Mouse (Mus musculus): ENCODE data around the gene Cabp4. TPM values are rescaled to one million over a fixed set of nuclear protein-coding genes. Genes with fewer than 3 reads are reported as not detected.

Cabp4 gene
- 0.12 TPM in 1 of 2 replicates, not detected in the other for polyA plus RNA-seq (2015; fragmentation: Nextera tagmentation; extraction: Ambion mirVana)

DNA sequence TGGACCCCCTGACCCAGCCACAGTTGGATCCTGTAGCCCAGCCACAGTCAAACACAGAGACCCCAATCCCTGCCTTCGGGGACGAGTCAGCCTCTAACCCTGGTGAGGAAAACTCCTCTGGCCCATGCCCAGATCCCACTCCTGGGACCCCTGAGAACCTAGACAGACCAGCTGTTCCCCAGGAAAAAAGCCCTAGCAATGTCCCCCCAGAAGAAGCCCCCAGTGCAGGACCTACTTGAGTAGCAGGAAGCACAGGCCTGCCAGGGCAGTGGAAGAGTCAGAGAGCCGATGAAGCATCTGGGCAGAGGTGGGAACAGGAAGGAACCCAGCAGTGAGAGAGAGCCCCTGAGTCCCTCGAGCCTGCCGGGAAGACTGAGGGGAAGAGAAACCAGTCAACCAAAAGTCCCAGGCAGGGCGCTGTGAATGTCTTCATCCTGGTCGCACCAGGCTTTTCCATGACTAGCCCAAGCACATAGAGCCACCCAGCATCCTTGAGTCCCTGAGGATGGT lies at the start of gene Cabp4:
TSS of gene Cabp4 (minus strand) at position 275 of the 510 bp plus-strand sequence.
- H3K4me3 ChIP-seq (replicated peaks; ENCODE audit: low read length): no peak within 1 kb of the TSS
- no peak within 1 kb of the TSS for H3K9ac ChIP-seq (ENCODE audit: low read length)
- H3K36me3 ChIP-seq (ENCODE audit: control insufficient read depth, insufficient read depth, low read length): no peaks in the 10 kb centered on the region
- no peaks in the 10 kb centered on the region for H3K9me3 ChIP-seq (replicated peaks; ENCODE audit: control insufficient read depth, low read length)
- ATAC-seq (ENCODE audit: insufficient read depth, low FRiP score): no peak
- 0 out of 2 replicates have a peak within 1 kb of the TSS, but pooled peaks have one; percentile 12 for H3K27ac ChIP-seq (ENCODE audit: low read length)
- H3K4me2 ChIP-seq (ENCODE audit: low read depth, low read length): no peak within 1 kb of the TSS
- no peaks in the 10 kb centered on the region for H3K27me3 ChIP-seq (ENCODE audit: control insufficient read depth, insufficient read depth, low read length)
- WGBS: 73% methylated on average over 7 of the region's 7 CpGs
- H3K4me1 ChIP-seq (ENCODE audit: control insufficient read depth, insufficient read depth, low read length): peaks cover 7% of the 10 kb centered on the region; the same call in 1 of the 2 replicates

DNA sequence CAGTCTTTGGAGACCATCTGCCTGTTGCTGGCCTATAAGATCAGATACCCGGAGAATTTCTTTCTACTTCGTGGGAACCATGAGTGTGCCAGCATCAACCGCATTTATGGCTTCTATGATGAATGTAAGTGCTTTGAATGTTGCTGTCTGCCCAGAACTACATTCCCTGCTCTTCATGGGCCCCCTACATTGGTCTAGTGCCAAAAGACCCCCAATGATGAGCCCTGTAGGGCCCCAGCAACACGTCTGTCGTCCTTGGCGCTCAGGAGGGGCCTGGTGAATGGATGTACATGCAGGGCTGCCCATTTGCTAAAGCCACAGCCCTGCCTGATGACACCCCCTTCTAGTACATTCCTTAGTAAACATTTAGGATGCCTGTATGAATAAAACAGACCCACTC lies 49.3 kb upstream of the Cabp4 start:
- H3K27me3 ChIP-seq (ENCODE audit: control insufficient read depth, insufficient read depth, low read length): no peaks in the 10 kb centered on the region
- H3K27ac ChIP-seq (ENCODE audit: low read length): peak overlapping the region; percentile 96; the same call in 1 of the 2 replicates
- H3K9ac ChIP-seq (ENCODE audit: low read length): peak overlapping the region; percentile 99
- H3K9me3 ChIP-seq (replicated peaks; ENCODE audit: control insufficient read depth, low read length): no peaks in the 10 kb centered on the region
- peak overlapping the region; percentile 93 for H3K4me3 ChIP-seq (replicated peaks; ENCODE audit: low read length)
- peaks cover 19% of the 10 kb centered on the region for H3K4me1 ChIP-seq (ENCODE audit: control insufficient read depth, insufficient read depth, low read length)
- WGBS: 48% methylated on average over 6 of the region's 6 CpGs
- H3K4me2 ChIP-seq (ENCODE audit: low read depth, low read length): peak overlapping the region; percentile 97
- H3K36me3 ChIP-seq (ENCODE audit: control insufficient read depth, insufficient read depth, low read length): peaks cover 24% of the 10 kb centered on the region; the same call in 1 of the 2 replicates
- no peak for ATAC-seq (ENCODE audit: insufficient read depth, low FRiP score)

DNA sequence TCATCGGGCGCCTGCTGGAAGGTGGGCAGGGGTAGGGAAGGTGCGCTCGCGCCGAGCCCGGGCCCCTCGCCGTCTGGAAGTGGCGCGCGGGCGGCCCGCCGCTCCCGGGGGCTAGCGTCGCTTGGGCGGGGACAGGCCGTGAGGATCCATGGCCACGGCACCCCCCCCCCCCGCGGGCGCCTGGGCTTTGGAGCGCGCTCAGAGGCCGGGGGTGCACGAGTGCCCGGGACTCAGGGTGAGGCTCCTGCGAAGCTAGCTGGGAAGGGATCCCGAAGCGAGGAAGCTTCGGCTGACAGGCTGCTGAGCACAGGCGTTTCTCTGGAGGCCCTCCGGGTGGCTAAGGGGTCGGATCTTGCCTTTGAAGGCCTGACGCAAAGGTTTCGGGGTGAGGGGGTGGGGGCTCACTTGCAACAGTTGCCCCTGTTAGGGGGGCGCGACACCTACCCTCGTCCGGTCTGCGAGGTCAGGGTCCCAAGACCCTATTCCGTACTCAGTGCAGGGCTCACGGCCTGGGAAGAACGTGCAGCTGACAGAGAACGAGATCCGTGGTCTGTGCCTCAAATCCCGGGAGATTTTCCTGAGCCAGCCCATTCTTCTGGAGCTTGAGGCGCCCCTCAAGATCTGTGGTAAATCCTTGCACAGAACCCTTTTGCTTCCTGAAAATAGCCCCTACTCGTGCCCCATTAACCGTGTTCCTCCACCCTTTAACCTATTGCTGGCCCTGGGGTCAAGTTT lies 48.6 kb upstream of the Cabp4 start:
- Histone ChIP-seq H3K4me1 (ENCODE audit: control insufficient read depth, insufficient read depth, low read length) (peaks cover 19% of the 10 kb centered on the region), H3K27ac (ENCODE audit: low read length) (peak overlapping the region; percentile 96), H3K36me3 (ENCODE audit: control insufficient read depth, insufficient read depth, low read length) (peaks cover 24% of the 10 kb centered on the region; the same call in 1 of the 2 replicates), H3K4me2 (ENCODE audit: low read depth, low read length) (peak overlapping the region; percentile 97), H3K9ac (ENCODE audit: low read length) (peak overlapping the region; percentile 99), H3K4me3 (replicated peaks; ENCODE audit: low read length) (peak overlapping the region; percentile 93), H3K27me3 (ENCODE audit: control insufficient read depth, insufficient read depth, low read length) (no peaks in the 10 kb centered on the region), H3K9me3 (replicated peaks; ENCODE audit: control insufficient read depth, low read length) (no peaks in the 10 kb centered on the region)
- ATAC-seq (ENCODE audit: insufficient read depth, low FRiP score): peak; percentile 48
- WGBS: under 1% methylated on average over 50 of the region's 52 CpGs

DNA sequence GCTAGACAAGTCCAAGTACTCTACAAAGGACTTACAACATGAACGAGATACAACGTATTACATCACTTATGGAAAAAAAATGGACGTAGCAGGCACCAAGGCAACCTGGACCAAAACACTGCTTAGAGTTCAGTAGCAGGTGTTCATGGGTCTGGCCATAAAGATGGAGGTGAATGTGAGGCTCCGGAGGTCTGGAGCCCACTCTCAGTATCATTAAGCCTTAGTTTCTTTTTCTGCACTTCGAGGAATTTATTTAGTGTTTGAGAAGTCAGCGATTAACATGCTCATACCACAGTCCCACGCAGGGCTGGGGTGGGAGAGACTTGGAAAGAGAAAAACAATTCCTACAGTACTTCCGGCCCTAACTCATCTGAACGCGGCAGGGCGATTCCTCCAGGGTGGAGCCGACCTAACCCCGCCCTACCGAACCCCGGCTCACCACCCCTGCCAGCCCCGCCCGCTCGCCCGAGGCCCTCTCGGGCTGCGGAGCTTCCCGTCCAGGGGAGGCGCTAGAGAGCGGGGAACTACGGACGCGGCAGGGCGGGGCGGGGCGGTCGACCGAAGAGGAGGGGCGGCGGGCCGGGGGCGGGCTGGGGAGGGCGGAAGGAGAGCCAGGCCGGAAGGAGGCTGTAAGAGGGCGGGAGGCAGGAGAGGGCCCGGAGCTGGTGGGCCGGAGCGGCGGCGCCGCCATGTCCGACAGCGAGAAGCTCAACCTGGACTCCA lies 47.9 kb upstream of the Cabp4 start, which contains the start of gene Ppp1ca:
TSS of gene Ppp1ca (plus strand) at position 538 of the 723 bp plus-strand sequence.
- peak; percentile 95 for ATAC-seq (ENCODE audit: insufficient read depth, low FRiP score)
- Histone ChIP-seq H3K9ac (ENCODE audit: low read length) (peak within 1 kb of the TSS; percentile 99), H3K4me1 (ENCODE audit: control insufficient read depth, insufficient read depth, low read length) (peaks cover 19% of the 10 kb centered on the region), H3K27me3 (ENCODE audit: control insufficient read depth, insufficient read depth, low read length) (no peaks in the 10 kb centered on the region), H3K4me3 (replicated peaks; ENCODE audit: low read length) (peak within 1 kb of the TSS; percentile 93), H3K4me2 (ENCODE audit: low read depth, low read length) (peak within 1 kb of the TSS; percentile 97), H3K9me3 (replicated peaks; ENCODE audit: control insufficient read depth, low read length) (no peaks in the 10 kb centered on the region), H3K36me3 (ENCODE audit: control insufficient read depth, insufficient read depth, low read length) (peaks cover 24% of the 10 kb centered on the region; the same call in 1 of the 2 replicates), H3K27ac (ENCODE audit: low read length) (peak within 1 kb of the TSS; percentile 96)
- 3% methylated on average over 43 of the region's 47 CpGs for WGBS

DNA sequence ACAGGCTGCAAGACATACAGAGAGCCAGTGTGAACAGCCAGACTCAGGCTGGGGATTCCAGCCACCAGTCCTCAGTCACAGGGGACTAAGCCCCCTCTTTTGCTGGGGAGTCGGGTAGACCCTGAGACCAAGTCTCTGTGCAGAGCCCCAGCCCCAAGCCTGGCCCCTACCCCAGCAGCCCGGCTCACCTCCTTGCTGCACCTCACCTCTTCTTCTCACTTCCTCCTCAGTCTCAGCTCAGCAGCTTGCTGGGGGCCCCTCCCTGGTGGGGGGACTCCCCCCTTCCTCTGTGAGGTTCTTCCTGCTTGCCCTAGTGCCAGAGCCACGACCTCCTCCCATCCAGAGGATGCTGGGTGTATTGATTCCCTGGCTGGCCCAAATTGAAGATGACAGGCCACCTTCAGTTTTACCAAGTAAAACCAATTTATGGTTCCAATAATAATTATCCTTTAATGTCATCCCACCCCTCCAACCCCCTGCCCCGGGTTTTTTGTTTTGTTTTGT lies 47.0 kb upstream of the Cabp4 start, which contains the start of gene Tbc1d10c:
TSS of gene Tbc1d10c (minus strand) at position 454 of the 504 bp plus-strand sequence.
- peaks cover 22% of the 10 kb centered on the region; the same call in 1 of the 2 replicates for H3K36me3 ChIP-seq (ENCODE audit: control insufficient read depth, insufficient read depth, low read length)
- no peaks in the 10 kb centered on the region for H3K27me3 ChIP-seq (ENCODE audit: control insufficient read depth, insufficient read depth, low read length)
- ATAC-seq (ENCODE audit: insufficient read depth, low FRiP score): no peak
- H3K27ac ChIP-seq (ENCODE audit: low read length): peak within 1 kb of the TSS; percentile 96
- no peaks in the 10 kb centered on the region for H3K9me3 ChIP-seq (replicated peaks; ENCODE audit: control insufficient read depth, low read length)
- peaks cover 19% of the 10 kb centered on the region for H3K4me1 ChIP-seq (ENCODE audit: control insufficient read depth, insufficient read depth, low read length)
- WGBS: 54% methylated on average over 4 of the region's 4 CpGs
- H3K4me2 ChIP-seq (ENCODE audit: low read depth, low read length): peak within 1 kb of the TSS; percentile 97
- peak within 1 kb of the TSS; percentile 93 for H3K4me3 ChIP-seq (replicated peaks; ENCODE audit: low read length)
- peak within 1 kb of the TSS; percentile 99 for H3K9ac ChIP-seq (ENCODE audit: low read length)

DNA sequence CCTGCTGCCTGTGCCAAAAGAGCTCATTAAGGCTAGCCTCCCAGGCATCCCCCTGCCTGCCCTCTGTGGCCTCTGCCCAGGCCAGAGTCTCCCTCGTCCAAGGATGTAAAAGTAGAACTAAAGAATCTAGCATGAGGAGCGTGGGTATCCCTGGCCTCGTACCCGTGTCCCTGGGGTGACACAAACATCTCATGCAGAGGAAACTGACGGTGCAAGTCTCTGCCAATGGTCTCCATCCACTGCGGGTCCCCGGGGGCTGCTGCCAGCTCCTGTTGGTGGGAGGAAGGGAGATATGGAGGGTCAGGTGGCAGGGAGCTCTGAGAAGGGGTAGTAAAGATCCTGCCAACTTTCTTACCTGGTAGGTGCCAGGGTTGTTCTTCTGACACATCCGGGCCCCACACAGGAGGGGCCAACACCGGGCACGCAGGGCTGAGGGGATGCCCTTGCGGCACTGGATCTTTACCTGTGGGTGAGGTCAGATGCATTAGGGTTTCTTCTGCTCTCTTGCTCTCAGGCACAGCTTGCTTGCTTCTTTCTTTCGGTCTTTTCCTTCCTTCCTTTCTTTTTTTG lies 45.3 kb upstream of the Cabp4 start:
- 90% methylated on average over 12 of the region's 12 CpGs for WGBS
- H3K9me3 ChIP-seq (replicated peaks; ENCODE audit: control insufficient read depth, low read length): no peaks in the 10 kb centered on the region
- no peak overlapping the region for H3K4me3 ChIP-seq (replicated peaks; ENCODE audit: low read length)
- H3K4me2 ChIP-seq (ENCODE audit: low read depth, low read length): no peak overlapping the region
- H3K4me1 ChIP-seq (ENCODE audit: control insufficient read depth, insufficient read depth, low read length): peaks cover 19% of the 10 kb centered on the region
- H3K36me3 ChIP-seq (ENCODE audit: control insufficient read depth, insufficient read depth, low read length): peaks cover 11% of the 10 kb centered on the region; the same call in 1 of the 2 replicates
- no peak for ATAC-seq (ENCODE audit: insufficient read depth, low FRiP score)
- H3K27ac ChIP-seq (ENCODE audit: low read length): no peak overlapping the region
- H3K9ac ChIP-seq (ENCODE audit: low read length): no peak overlapping the region
- no peaks in the 10 kb centered on the region for H3K27me3 ChIP-seq (ENCODE audit: control insufficient read depth, insufficient read depth, low read length)

- 74% methylated on average over 3 of the region's 3 CpGs for WGBS
- H3K36me3 ChIP-seq (ENCODE audit: control insufficient read depth, insufficient read depth, low read length): no peaks in the 10 kb centered on the region
- no peak overlapping the region for H3K4me3 ChIP-seq (replicated peaks; ENCODE audit: low read length)
- no peak for ATAC-seq (ENCODE audit: insufficient read depth, low FRiP score)
- no peak overlapping the region for H3K9ac ChIP-seq (ENCODE audit: low read length)
- no peaks in the 10 kb centered on the region for H3K9me3 ChIP-seq (replicated peaks; ENCODE audit: control insufficient read depth, low read length)
- no peaks in the 10 kb centered on the region for H3K27me3 ChIP-seq (ENCODE audit: control insufficient read depth, insufficient read depth, low read length)
- no peak overlapping the region for H3K27ac ChIP-seq (ENCODE audit: low read length)
- H3K4me1 ChIP-seq (ENCODE audit: control insufficient read depth, insufficient read depth, low read length): peaks cover 7% of the 10 kb centered on the region
- no peak overlapping the region for H3K4me2 ChIP-seq (ENCODE audit: low read depth, low read length)
These were observed 43.5 kb upstream of the Cabp4 start for GRCm38 (mm10) chr19:4187303-4187702.

DNA sequence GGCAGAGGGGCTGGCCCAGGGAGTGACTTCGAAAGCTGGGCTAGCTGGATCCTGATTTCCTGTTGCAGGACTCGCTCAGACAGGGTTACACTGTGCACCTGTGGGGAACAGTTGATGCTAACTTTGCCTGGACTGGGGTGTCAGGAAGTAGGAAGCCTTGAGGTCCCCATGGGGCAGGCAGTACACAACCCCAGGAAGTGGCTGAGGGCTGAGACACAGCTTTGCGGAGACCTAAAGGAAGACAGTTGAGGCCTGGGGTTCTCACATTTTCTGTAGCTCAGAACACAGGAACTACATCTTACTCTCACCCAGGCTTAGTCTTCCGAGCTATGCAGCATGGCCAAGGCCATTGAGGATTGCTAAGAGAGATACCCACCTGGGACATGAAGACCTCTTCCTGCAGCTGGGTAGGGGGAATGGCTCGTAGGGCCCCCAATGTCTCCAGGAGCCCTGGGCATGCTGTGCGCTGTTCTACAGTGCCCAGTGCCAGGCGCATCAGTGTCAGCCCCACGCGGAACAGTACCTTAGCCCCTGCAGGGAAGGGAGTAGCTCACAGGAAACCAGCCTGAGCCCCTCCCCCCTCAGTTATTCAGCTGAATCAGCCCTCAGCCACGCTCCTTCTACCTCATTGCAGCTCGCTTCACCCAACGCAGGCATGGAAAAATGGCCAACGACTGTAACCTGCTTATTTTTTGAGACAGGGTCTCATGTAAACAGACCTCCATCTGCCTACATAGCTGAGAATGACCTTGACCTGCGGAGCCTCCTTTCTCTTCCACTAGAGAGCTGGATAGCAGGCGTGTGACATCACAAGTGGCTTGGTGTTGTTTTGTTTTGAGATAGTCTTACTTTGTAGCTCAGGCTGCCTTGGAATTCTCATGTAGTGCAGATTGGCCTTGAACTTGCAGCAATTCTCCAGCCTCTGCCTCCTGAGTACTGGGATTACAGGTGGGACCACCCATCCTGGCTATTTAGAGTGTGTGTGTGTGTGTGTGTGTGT lies 41.4 kb upstream of the Cabp4 start:
- Histone ChIP-seq H3K36me3 (ENCODE audit: control insufficient read depth, insufficient read depth, low read length) (no peaks in the 10 kb centered on the region), H3K9me3 (replicated peaks; ENCODE audit: control insufficient read depth, low read length) (no peaks in the 10 kb centered on the region), H3K27me3 (ENCODE audit: control insufficient read depth, insufficient read depth, low read length) (no peaks in the 10 kb centered on the region), H3K27ac (ENCODE audit: low read length) (no peak overlapping the region; the same call in 1 of the 2 replicates), H3K4me1 (ENCODE audit: control insufficient read depth, insufficient read depth, low read length) (peaks cover 8% of the 10 kb centered on the region), H3K4me3 (replicated peaks; ENCODE audit: low read length) (no peak overlapping the region), H3K4me2 (ENCODE audit: low read depth, low read length) (no peak overlapping the region), H3K9ac (ENCODE audit: low read length) (0 out of 2 replicates have a peak overlapping the region, but pooled peaks have one; percentile 20)
- WGBS: 50% methylated on average over 15 of the region's 15 CpGs
- no peak for ATAC-seq (ENCODE audit: insufficient read depth, low FRiP score)

All from stomach, embryonic 16.5 days (tissue).